ENCODE assay signal across 8 mouse cellular contexts in genomic region chr11:32454800-32455506, GRCm38 (mm10). TPM values are rescaled to one million over a fixed set of nuclear protein-coding genes. Genes with fewer than 3 reads are reported as not detected.
DNase-seq lines count a peak whose midpoint lies in the region; ATAC-seq and TF ChIP-seq lines count a peak whose summit lies in the region.

Gene Ubtd2, plus strand, starts transcription at chr11:32455370.

- WGBS in forebrain, embryonic 15.5 days: under 1% methylated on average over 75 of the region's 86 CpGs
- under 1% methylated on average over 78 of the region's 86 CpGs for WGBS in lung, adult 2 months

- H3K36me3 ChIP-seq in forebrain, embryonic 15.5 days: no peaks in the 10 kb centered on the region

- no peaks in the 10 kb centered on the region for H3K9me3 ChIP-seq in forebrain, embryonic 15.5 days

- peak; percentile 99 for ATAC-seq in forebrain, embryonic 15.5 days (replicated peaks)
- ATAC-seq in neutrophil, adult 5-6 weeks (ENCODE audit: extremely low read depth, insufficient number of reproducible peaks, low FRiP score, poor library complexity, severe bottlenecking): peak; percentile 81

- H3K27me3 ChIP-seq in forebrain, embryonic 15.5 days: no peaks in the 10 kb centered on the region

- H3K4me2 ChIP-seq in forebrain, embryonic 15.5 days (replicated peaks): peak within 1 kb of the TSS; percentile 81

- peak; percentile 89 for DNase-seq in ES-CJ7 (ENCODE audit: low read depth, low spot score)
- peak; percentile 97 for DNase-seq in cerebellum, adult 11 months
- DNase-seq in heart, postnatal 25 days (ENCODE audit: low spot score): peak; percentile 96
- peak; percentile 93 to 97 for DNase-seq in layer of hippocampus, adult 18-20 months (ENCODE audit: low spot score in 2 of 2)
- DNase-seq in lung, adult 2 months: peak; percentile 99
- peak; percentile 95 for DNase-seq in thymus, adult 18-20 months

- TF ChIP-seq CTCF in lung, adult 2 months (IDR thresholded peaks at IDR 0.05; ENCODE audit: insufficient read depth, low read length): no peak

- intact Hi-C loops in heart, postnatal 25 days (cut with DNase I): loop anchor here (5.0 kb wide), 4 partner anchors 37 to 252 kb away; partner anchors contain the start of genes Efcab9, Sh3pxd2b and Stk10

- H3K4me3 ChIP-seq in forebrain, embryonic 15.5 days: peak within 1 kb of the TSS; percentile 99
- H3K4me3 ChIP-seq in lung, adult 2 months (replicated peaks; ENCODE audit: extremely low read depth, low read depth, low read length): peak within 1 kb of the TSS; percentile 94

- peak within 1 kb of the TSS; percentile 98 for H3K9ac ChIP-seq in forebrain, embryonic 15.5 days (replicated peaks)

- peak; percentile 58; the same call in 1 of the 2 replicates for TF ChIP-seq POLR2A in lung, adult 2 months (IDR thresholded peaks at IDR 0.05; ENCODE audit: borderline replicate concordance, extremely low read depth, low read depth, low read length)

- H3K4me1 ChIP-seq in forebrain, embryonic 15.5 days: peaks cover 23% of the 10 kb centered on the region
- no peaks in the 10 kb centered on the region for H3K4me1 ChIP-seq in lung, adult 2 months (ENCODE audit: control insufficient read depth, insufficient read depth, low read length)

- peak within 1 kb of the TSS; percentile 99 for H3K27ac ChIP-seq in forebrain, embryonic 15.5 days (replicated peaks)

RNA-seq across cellular contexts. Expression of gene Ubtd2, which starts in this region (rescaled TPM):
- polyA plus RNA-seq in forebrain, embryonic 15.5 days (2015; fragmentation: Nextera tagmentation; extraction: Ambion mirVana): 65.0 and 65.5 TPM in 2 replicates
- 1 to 10 TPM; 6.3 to 8.9 TPM for total RNA-seq in heart, postnatal 25 days (2021)
- total RNA-seq in layer of hippocampus, adult 18-20 months (2021): 10 to 100 TPM; 27.4 to 31.3 TPM
- polyA plus RNA-seq in lung, adult 2 months (2012; rRNA removed): 8.8 and 11.8 TPM in 2 replicates
- total RNA-seq in neutrophil, adult 5-6 weeks (2017): 2.0 and 6.9 TPM in 2 replicates

Comparison
In these comparisons a context has a peak if more than half of its experiments do, and no peak if none do; other contexts are left out.
1. Peak in every context shown above with its lines: DNase-seq, ATAC-seq, H3K4me3 ChIP-seq and H3K27ac ChIP-seq.